Mouse (Mus musculus): Measurements from ENCODE around the gene Snx1. TPM values are rescaled to one million over a fixed set of nuclear protein-coding genes. Genes with fewer than 3 reads are reported as not detected.

The Snx1 gene
- polyA plus RNA-seq, 1 experiment from 2014 or later = 142 TPM

DNA sequence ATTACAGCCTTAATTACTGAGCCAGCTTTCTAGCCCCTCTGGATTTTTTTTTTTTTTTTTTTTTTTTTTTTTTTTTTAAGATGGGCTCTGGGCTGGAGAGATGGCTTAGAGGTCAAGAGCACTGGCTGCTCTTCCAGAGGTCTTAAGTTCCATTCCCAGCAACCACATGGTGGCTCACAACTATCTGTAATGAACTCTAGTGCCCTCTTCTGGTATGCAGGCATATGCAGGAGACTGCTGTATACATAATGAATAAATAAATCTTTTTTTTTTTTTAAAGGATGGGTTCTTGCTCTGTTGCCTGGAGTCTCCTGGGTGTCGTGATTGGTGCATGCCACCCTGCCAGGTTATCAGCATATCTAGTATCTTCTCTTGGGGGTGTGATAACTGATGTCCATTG, 29.1 kb upstream of the Snx1 start:
- peaks cover 13% of the 10 kb centered on the region; the same call in 1 of the 2 replicates for H3K4me1 ChIP-seq
- 83% methylated on average over 1 of the region's 1 CpGs for WGBS

GRCm38 (mm10) chr9:66154013-66154412, 27.6 kb upstream of the Snx1 start:
- Histone ChIP-seq H3K4me3 (replicated peaks) (no peak overlapping the region), H3K9ac (no peak overlapping the region), H3K27me3 (peaks cover 13% of the 10 kb centered on the region), H3K4me1 (peaks cover 13% of the 10 kb centered on the region; the same call in 1 of the 2 replicates), H3K9me3 (replicated peaks) (no peaks in the 10 kb centered on the region), H3K36me3 (no peaks in the 10 kb centered on the region), H3K4me2 (no peak overlapping the region), H3K27ac (no peak overlapping the region)
- no peak for ATAC-seq (replicated peaks; ENCODE audit: low FRiP score)
- WGBS = 68% methylated on average over 9 of the region's 9 CpGs

More for the DNA sequence above, 29.1 kb upstream of the Snx1 start:
- Histone ChIP-seq H3K4me3 (replicated peaks) (no peak overlapping the region), H3K36me3 (no peaks in the 10 kb centered on the region), H3K27ac (no peak overlapping the region), H3K4me2 (no peak overlapping the region), H3K9me3 (replicated peaks) (no peaks in the 10 kb centered on the region), H3K9ac (no peak overlapping the region), H3K27me3 (peaks cover 22% of the 10 kb centered on the region)
- ATAC-seq (replicated peaks; ENCODE audit: low FRiP score) = no peak

DNA sequence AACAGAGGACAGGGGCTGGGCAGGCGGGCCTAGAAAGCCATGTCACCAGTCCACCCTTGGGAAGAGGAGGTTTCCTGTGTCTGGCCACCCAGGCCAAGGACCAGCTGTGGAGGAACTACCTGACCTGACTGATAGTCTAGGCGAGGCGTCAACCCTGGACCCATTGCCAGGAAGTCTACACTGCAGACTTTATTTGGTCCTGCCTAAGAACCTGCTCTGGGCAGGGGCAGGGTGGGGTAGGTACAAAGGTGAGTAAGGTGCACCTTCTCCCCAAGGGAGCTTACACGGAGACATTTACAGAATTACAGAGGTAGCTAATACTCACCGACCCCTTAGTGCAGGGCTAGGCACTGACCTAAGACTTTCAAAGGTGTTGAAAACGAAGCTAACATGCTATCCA, 27.2 kb upstream of the Snx1 start:
- Histone ChIP-seq H3K4me1 (peaks cover 11% of the 10 kb centered on the region; the same call in 1 of the 2 replicates), H3K27me3 (peaks cover 8% of the 10 kb centered on the region; the same call in 1 of the 2 replicates), H3K9ac (no peak overlapping the region), H3K4me2 (no peak overlapping the region), H3K27ac (no peak overlapping the region), H3K9me3 (replicated peaks) (no peaks in the 10 kb centered on the region), H3K36me3 (no peaks in the 10 kb centered on the region), H3K4me3 (replicated peaks) (no peak overlapping the region)
- 88% methylated on average over 6 of the region's 6 CpGs for WGBS
- ATAC-seq (replicated peaks; ENCODE audit: low FRiP score) = no peak

DNA sequence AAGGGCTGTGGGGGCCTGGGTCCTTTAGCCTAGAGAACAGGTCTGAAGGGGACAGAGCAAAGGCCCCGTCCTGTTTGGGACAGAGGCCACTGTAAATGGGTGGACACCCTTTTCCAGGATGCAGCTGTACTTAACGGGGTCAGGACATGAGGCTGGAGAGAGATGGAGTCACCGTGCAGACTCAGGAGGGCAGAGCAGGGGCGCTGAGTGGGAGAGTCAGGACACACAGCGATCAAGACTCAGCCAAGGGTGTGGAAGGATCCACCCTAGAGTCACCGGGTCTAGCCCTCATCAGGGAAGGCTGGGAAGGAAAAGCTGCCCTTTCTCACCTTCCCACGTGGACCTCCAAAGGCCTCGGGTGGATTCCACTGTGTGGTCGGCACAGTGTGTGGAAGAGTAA, 25.6 kb upstream of the Snx1 start:
- 61% methylated on average over 9 of the region's 9 CpGs for WGBS
- no peak overlapping the region for H3K4me3 ChIP-seq (replicated peaks)
- no peaks in the 10 kb centered on the region for H3K9me3 ChIP-seq (replicated peaks)
- H3K36me3 ChIP-seq = no peaks in the 10 kb centered on the region
- ATAC-seq (replicated peaks; ENCODE audit: low FRiP score) = no peak
- no peak overlapping the region for H3K27ac ChIP-seq
- no peak overlapping the region for H3K4me2 ChIP-seq
- H3K9ac ChIP-seq = no peak overlapping the region
- no peaks in the 10 kb centered on the region for H3K4me1 ChIP-seq
- 0 out of 2 replicates have a peak, but pooled peaks cover 5% of the 10 kb centered on the region for H3K27me3 ChIP-seq

- Histone ChIP-seq H3K4me2 (no peak overlapping the region), H3K36me3 (0 out of 2 replicates have a peak, but pooled peaks cover 3% of the 10 kb centered on the region), H3K9me3 (replicated peaks) (no peaks in the 10 kb centered on the region), H3K27ac (no peak overlapping the region), H3K4me1 (no peaks in the 10 kb centered on the region), H3K27me3 (no peaks in the 10 kb centered on the region), H3K4me3 (replicated peaks) (no peak overlapping the region), H3K9ac (no peak overlapping the region)
- ATAC-seq (replicated peaks; ENCODE audit: low FRiP score) = no peak
Measured at GRCm38 (mm10) chr9:66146141-66146540, 19.8 kb upstream of the Snx1 start.

- Histone ChIP-seq H3K4me3 (replicated peaks) (no peak overlapping the region), H3K4me2 (no peak overlapping the region), H3K9me3 (replicated peaks) (no peaks in the 10 kb centered on the region), H3K4me1 (no peaks in the 10 kb centered on the region), H3K27ac (no peak overlapping the region), H3K36me3 (peaks cover 20% of the 10 kb centered on the region), H3K9ac (no peak overlapping the region), H3K27me3 (no peaks in the 10 kb centered on the region)
- WGBS = 7% methylated on average over 6 of the region's 6 CpGs
- ATAC-seq (replicated peaks; ENCODE audit: low FRiP score) = no peak
Measured at GRCm38 (mm10) chr9:66144248-66144647, 17.9 kb upstream of the Snx1 start.

DNA sequence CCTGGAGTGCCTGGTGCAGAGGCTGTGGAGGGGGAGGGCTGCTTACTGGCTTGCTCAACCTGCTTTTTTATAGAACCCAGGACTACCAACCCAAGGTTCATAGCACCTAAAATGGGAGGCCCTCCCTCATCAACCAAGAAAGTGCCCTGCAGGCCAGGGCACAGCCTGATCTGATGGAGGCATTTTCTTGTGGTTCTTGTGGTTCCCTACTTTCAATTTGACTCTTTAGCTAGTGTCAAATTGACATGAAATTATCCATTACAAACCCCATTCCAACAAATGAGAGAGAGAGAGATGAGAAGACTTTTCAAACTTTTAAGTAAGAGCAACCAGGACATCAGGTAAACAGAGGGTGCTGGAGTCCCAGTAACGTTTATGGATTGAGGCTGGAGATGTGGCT, 15.9 kb upstream of the Snx1 start:
- no peak overlapping the region for H3K27ac ChIP-seq
- H3K36me3 ChIP-seq = peaks cover 38% of the 10 kb centered on the region
- no peaks in the 10 kb centered on the region for H3K4me1 ChIP-seq
- 74% methylated on average over 1 of the region's 1 CpGs for WGBS
- H3K9ac ChIP-seq = no peak overlapping the region
- no peak overlapping the region for H3K4me2 ChIP-seq
- ATAC-seq (replicated peaks; ENCODE audit: low FRiP score) = no peak
- no peak overlapping the region for H3K4me3 ChIP-seq (replicated peaks)
- no peaks in the 10 kb centered on the region for H3K9me3 ChIP-seq (replicated peaks)
- H3K27me3 ChIP-seq = no peaks in the 10 kb centered on the region

DNA sequence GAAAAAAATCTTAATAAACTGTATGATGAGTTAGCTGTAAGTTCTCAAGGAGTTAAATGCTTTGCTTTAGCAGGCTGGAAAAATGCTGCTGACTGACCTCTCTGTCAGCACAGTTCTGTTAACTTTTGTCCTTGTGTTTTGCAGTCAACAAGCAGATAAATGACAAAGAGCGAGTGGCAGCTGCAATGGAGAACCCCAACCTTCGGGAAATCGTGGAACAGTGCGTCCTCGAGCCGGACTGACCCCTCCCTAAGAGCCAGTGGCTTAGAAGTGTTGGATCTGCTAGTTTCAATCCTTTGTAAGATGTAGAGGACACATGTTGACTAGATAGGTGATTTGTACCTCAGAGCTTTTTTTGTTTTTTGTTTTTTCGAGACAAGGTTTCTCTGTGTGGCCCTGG, 11.8 kb upstream of the Snx1 start:
- Histone ChIP-seq H3K9ac (no peak overlapping the region), H3K4me2 (no peak overlapping the region), H3K36me3 (peaks cover 75% of the 10 kb centered on the region), H3K27ac (no peak overlapping the region), H3K4me1 (no peaks in the 10 kb centered on the region), H3K27me3 (no peaks in the 10 kb centered on the region), H3K4me3 (replicated peaks) (no peak overlapping the region), H3K9me3 (replicated peaks) (no peaks in the 10 kb centered on the region)
- ATAC-seq (replicated peaks; ENCODE audit: low FRiP score) = no peak
- 94% methylated on average over 7 of the region's 7 CpGs for WGBS

- no peaks in the 10 kb centered on the region for H3K9me3 ChIP-seq (replicated peaks)
- no peaks in the 10 kb centered on the region for H3K4me1 ChIP-seq
- H3K4me2 ChIP-seq = no peak overlapping the region
- 61% methylated on average over 4 of the region's 4 CpGs for WGBS
- no peak overlapping the region for H3K4me3 ChIP-seq (replicated peaks)
- H3K9ac ChIP-seq = no peak overlapping the region
- H3K27ac ChIP-seq = no peak overlapping the region
- no peaks in the 10 kb centered on the region for H3K27me3 ChIP-seq
- H3K36me3 ChIP-seq = peaks cover 87% of the 10 kb centered on the region
- ATAC-seq (replicated peaks; ENCODE audit: low FRiP score) = no peak
Measured at GRCm38 (mm10) chr9:66135967-66136366, 9.6 kb upstream of the Snx1 start.

- WGBS = 95% methylated on average over 2 of the region's 2 CpGs
- Histone ChIP-seq H3K4me3 (replicated peaks) (no peak overlapping the region), H3K4me2 (no peak overlapping the region), H3K27me3 (no peaks in the 10 kb centered on the region), H3K27ac (no peak overlapping the region), H3K9ac (no peak overlapping the region), H3K36me3 (peaks cover 57% of the 10 kb centered on the region), H3K4me1 (peaks cover 9% of the 10 kb centered on the region), H3K9me3 (replicated peaks) (no peaks in the 10 kb centered on the region)
- ATAC-seq (replicated peaks; ENCODE audit: low FRiP score) = no peak
Measured at GRCm38 (mm10) chr9:66131466-66131865, 5.1 kb upstream of the Snx1 start.

DNA sequence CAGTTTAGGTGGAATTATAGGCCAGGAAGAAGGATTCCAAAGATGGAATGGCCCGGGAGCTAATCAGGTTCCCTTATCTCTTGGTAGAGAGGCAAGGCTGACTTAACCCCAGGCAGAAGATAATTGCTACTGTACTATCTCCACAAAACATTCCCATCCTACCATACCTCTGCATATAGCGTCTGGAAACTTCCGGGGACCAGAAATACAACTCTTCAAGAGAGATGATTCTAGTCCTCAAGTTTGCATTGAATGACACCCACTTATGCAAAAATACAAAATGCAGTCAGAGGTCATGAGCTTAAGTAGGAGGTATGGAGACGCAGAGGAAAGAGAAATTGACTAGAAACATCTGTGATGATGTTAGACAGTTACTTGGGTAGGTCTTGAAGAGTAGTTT, 1.5 kb upstream of the Snx1 start:
- no peak for ATAC-seq (replicated peaks; ENCODE audit: low FRiP score)
- Histone ChIP-seq H3K4me1 (peaks cover 32% of the 10 kb centered on the region), H3K27ac (no peak overlapping the region), H3K9ac (0 out of 2 replicates have a peak overlapping the region, but pooled peaks have one; percentile 72), H3K9me3 (replicated peaks) (no peaks in the 10 kb centered on the region), H3K27me3 (no peaks in the 10 kb centered on the region), H3K36me3 (peaks cover 25% of the 10 kb centered on the region), H3K4me3 (replicated peaks) (peak overlapping the region; percentile 80; the same call in 1 of the 2 replicates), H3K4me2 (peak overlapping the region; percentile 73)
- 89% methylated on average over 4 of the region's 4 CpGs for WGBS

GRCm38 (mm10) chr9:66127193-66127546, 783 bp upstream of the Snx1 start:
- Histone ChIP-seq H3K27me3 (no peaks in the 10 kb centered on the region), H3K9me3 (replicated peaks) (no peaks in the 10 kb centered on the region), H3K4me2 (peak overlapping the region; percentile 73), H3K4me1 (peaks cover 36% of the 10 kb centered on the region), H3K36me3 (peaks cover 18% of the 10 kb centered on the region), H3K9ac (peak overlapping the region; percentile 72), H3K27ac (peak overlapping the region; percentile 88), H3K4me3 (replicated peaks) (peak overlapping the region; percentile 80)
- ATAC-seq (replicated peaks; ENCODE audit: low FRiP score) = no peak
- 39% methylated on average over 6 of the region's 6 CpGs for WGBS
